Mouse (Mus musculus) ES-Bruce4 (cell line): ENCODE results near the gene Amotl2.

Source experiments
- CTCF ChIP-seq: IDR thresholded peaks from one replicate; pipeline ENCODE4 v1.8.1; 2011; ENCODE audit warnings: low read depth, low read length
- POLR2A ChIP-seq: IDR thresholded peaks from one replicate; pipeline ENCODE4 v1.8.1; 2011; ENCODE audit warnings: low read length; ENCODE audit not compliant: insufficient read depth

DNA sequence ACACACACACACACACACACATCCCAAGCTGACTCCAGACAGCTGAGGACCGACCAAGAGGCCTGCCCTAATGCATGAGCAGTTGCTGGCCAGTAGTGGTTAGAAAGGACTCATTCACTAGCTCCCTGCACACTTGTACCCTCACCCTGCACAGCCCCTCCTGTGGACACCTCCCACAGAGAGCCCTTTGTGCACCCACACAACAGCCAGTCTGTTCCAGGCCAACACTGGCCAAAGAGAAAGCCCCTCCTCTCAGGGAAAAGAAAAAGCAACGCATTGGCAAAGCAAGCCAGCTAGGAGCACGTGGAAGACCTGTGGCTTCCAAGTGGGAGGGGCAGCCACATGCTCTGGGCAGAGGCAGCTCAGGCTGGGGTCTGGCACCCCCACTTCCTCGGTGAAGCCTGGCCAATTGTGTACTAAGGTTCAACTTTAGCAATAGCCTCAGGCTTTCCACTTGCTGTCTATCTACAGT, 7.6 kb downstream of the Amotl2 start:
- TF ChIP-seq CTCF (no peak), POLR2A (no peak)
